Mouse (Mus musculus) intestine, embryonic 16.5 days (tissue): ENCODE measurements around the gene Dars. TPM values are rescaled to one million over a fixed set of nuclear protein-coding genes. Genes with fewer than 3 reads are reported as not detected.

ENCODE experiments used
- ATAC-seq: fragments of 200-750 bp; cut with Nextera tagmentation; 2 replicates; pipeline ENCODE4 v1.8.0; 2017; ENCODE audit warnings: moderate TSS enrichment, moderate library complexity
- H3K27ac ChIP-seq: fragments of 300-500 bp; sonication (generic); 2 replicates; pipeline ENCODE4 v1.5.1; 2014; ENCODE audit warnings: mild to moderate bottlenecking, low read length
- H3K27me3 ChIP-seq: fragments of 300-500 bp; sonication (generic); replicated peaks from 2 replicates; pipeline ENCODE4 v1.6.1; 2014; ENCODE audit warnings: low read length, control low read depth, mixed read lengths; ENCODE audit not compliant: control insufficient read depth, insufficient read depth
- H3K36me3 ChIP-seq: fragments of 300-500 bp; sonication (generic); 2 replicates; pipeline ENCODE4 v1.6.1; 2014; ENCODE audit warnings: low read length, control low read depth; ENCODE audit not compliant: control insufficient read depth, insufficient read depth
- H3K4me1 ChIP-seq: fragments of 300-500 bp; sonication (generic); 2 replicates; pipeline ENCODE4 v1.6.1; 2014; ENCODE audit warnings: low read length, control low read depth, mixed read lengths; ENCODE audit not compliant: control insufficient read depth, insufficient read depth
- H3K4me2 ChIP-seq: fragments of 300-500 bp; sonication (generic); 2 replicates; pipeline ENCODE4 v1.6.1; 2014; ENCODE audit warnings: low read depth, low read length, control low read depth
- H3K4me3 ChIP-seq: fragments of 300-500 bp; sonication (generic); 2 replicates; pipeline ENCODE4 v1.5.1; 2014; ENCODE audit warnings: mild to moderate bottlenecking, low read length
- H3K9ac ChIP-seq: fragments of 300-500 bp; sonication (generic); 2 replicates; pipeline ENCODE4 v1.6.1; 2014; ENCODE audit warnings: low read depth, low read length
- H3K9me3 ChIP-seq: fragments of 300-500 bp; sonication (generic); 2 replicates; pipeline ENCODE4 v1.6.1; 2016; ENCODE audit warnings: low read length, control low read depth; ENCODE audit not compliant: control insufficient read depth
- WGBS: fragments of 180-500 bp; shearing (Covaris S2); extraction: QIAGEN DNeasy Blood & Tissue Kit; methylation state at CpG from one replicate; pipeline ENCODE4 v1.1.7; 2014; 5-methylcytosine and 5-hydroxymethylcytosine counted together
- polyA plus RNA-seq: library from polyadenylated mRNA; unstranded; fragments of >200 nt; fragmentation: Nextera tagmentation; extraction: Ambion mirVana; gene quantifications from 2 replicates; pipeline ENCODE4 v1.2.1, GENCODE M21; 2015

Dars gene
- 178 TPM in 2 replicates for polyA plus RNA-seq

DNA sequence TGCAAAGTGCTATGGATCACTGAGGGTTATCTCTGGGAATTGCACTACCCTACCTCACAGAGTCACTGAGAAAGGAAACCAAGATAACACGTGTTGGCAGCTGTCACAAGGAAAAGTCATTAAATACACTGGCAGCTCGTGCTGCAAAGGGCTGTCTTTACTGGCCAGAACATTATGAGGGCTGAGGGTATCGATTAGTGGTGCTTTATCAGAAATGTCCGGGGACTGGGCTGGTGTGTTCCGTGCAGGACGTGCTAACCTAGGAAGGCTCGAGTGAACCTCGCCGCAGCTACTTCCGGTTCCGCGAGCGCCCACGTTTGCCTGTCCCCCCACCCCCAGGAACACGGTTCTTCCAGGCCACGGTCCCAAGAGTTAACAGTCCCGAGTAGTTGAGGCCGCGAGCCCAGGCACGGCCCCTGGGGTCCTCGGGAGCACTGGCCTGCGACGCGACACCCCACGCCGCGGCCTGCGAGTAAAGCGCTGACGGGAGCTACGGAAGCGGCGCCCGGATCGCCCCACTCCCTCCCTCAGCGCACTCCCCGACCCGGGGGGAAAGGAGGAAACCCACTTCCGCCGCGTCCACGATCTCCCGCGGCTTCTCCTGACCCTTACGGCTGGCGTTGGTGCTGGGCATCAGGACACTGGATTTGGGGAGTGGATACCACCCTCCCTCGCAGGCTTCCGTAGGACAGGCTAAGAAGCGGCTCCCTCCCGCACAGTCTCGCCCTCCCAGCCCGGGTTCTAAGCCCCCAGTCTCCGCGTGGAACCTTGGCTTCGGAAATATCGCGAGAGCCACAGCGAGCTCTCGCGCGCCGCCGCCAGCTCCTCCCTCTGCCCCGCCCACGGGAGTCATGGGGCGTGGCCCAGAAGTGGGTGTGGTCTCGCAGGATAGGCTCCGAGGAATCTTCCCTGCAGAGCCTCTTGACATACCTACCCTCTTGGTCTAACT lies at the start of gene Dars:
Dars (minus strand) TSS at position 785 of the 949 bp plus-strand sequence.
- under 1% methylated on average over 68 of the region's 68 CpGs for WGBS
- peak; percentile 93 for ATAC-seq
- peak within 1 kb of the TSS; percentile 94 for H3K4me3 ChIP-seq

DNA sequence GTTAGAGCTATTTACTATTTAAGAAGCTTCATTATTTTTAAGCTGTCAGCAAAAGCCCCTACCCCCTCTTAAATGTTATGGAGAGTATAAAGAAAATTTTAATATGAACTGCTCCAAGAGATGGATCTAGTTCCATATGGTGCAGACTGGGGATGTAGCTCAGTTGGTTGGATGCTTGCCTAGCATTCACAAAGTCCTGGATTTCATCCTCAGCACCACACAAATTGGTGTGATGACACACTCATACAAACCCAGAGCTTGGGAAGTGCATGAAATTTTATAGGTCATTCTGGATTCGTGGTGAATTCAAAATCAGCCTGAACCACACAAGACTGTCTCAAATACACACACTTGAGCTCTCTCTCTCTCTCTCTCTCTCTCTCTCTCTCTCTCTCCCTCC lies 49.7 kb upstream of the Dars start:
- Histone ChIP-seq H3K4me1 (no peaks in the 10 kb centered on the region), H3K36me3 (no peaks in the 10 kb centered on the region), H3K27me3 (no peaks in the 10 kb centered on the region), H3K4me2 (no peak overlapping the region), H3K9ac (no peak overlapping the region), H3K9me3 (no peaks in the 10 kb centered on the region), H3K27ac (no peak overlapping the region), H3K4me3 (no peak overlapping the region)
- 52% methylated on average over 1 of the region's 1 CpGs for WGBS
- no peak for ATAC-seq

More for the DNA sequence above, at the start of gene Dars:
- no peaks in the 10 kb centered on the region for H3K9me3 ChIP-seq
- peak within 1 kb of the TSS; percentile 69 for H3K4me2 ChIP-seq
- H3K27me3 ChIP-seq: no peaks in the 10 kb centered on the region
- H3K27ac ChIP-seq: peak within 1 kb of the TSS; percentile 99
- peak within 1 kb of the TSS; percentile 99 for H3K9ac ChIP-seq
- H3K4me1 ChIP-seq: no peaks in the 10 kb centered on the region
- H3K36me3 ChIP-seq: no peaks in the 10 kb centered on the region

DNA sequence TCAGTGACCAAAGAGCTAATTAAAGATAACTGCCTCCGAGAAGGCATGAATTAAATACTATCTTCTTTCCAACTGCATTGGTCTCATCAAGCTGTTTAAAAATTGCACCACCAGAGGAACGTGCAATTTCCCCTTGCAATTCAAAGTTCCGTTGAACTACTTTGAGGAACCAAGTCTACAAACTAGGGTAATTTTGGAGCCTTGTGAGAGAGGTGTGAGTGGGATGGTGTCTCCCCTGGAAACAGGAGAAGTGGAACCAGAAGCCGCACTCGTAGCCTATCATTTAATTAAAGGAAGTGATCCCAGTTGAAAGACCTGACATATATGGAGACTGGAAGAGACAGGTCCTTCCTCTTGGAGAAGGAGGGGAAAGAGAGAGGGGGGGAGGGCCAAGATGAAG lies 46.3 kb upstream of the Dars start:
- H3K4me3 ChIP-seq: no peak overlapping the region
- H3K36me3 ChIP-seq: no peaks in the 10 kb centered on the region
- H3K4me2 ChIP-seq: no peak overlapping the region
- no peaks in the 10 kb centered on the region for H3K27me3 ChIP-seq
- H3K9ac ChIP-seq: no peak overlapping the region
- 77% methylated on average over 5 of the region's 5 CpGs for WGBS
- ATAC-seq: no peak
- H3K9me3 ChIP-seq: no peaks in the 10 kb centered on the region
- no peaks in the 10 kb centered on the region for H3K4me1 ChIP-seq
- H3K27ac ChIP-seq: no peak overlapping the region

DNA sequence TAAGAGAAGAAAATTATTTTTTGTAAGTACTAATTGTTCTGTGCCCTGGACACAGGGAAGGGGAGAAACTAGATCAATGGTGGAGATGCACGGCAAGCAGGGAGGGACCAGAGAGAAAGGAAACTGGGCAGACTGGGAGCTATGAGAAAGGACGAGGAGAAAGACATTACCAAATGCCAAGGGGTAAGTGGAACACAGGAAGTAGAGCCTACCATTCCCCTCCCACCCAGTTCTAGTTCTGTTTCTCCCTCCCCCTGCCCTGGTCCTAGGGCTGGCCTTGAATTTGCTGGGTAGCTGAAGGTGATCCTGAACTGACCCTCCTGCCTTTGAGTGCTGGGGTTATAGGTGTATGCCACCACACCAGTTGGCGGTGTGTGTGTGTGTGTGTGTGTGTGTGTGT lies 45.2 kb upstream of the Dars start:
- H3K27ac ChIP-seq: no peak overlapping the region
- no peaks in the 10 kb centered on the region for H3K27me3 ChIP-seq
- WGBS: 69% methylated on average over 3 of the region's 3 CpGs
- H3K4me1 ChIP-seq: no peaks in the 10 kb centered on the region
- H3K9ac ChIP-seq: no peak overlapping the region
- ATAC-seq: no peak
- H3K36me3 ChIP-seq: no peaks in the 10 kb centered on the region
- H3K4me2 ChIP-seq: no peak overlapping the region
- no peak overlapping the region for H3K4me3 ChIP-seq
- H3K9me3 ChIP-seq: no peaks in the 10 kb centered on the region

DNA sequence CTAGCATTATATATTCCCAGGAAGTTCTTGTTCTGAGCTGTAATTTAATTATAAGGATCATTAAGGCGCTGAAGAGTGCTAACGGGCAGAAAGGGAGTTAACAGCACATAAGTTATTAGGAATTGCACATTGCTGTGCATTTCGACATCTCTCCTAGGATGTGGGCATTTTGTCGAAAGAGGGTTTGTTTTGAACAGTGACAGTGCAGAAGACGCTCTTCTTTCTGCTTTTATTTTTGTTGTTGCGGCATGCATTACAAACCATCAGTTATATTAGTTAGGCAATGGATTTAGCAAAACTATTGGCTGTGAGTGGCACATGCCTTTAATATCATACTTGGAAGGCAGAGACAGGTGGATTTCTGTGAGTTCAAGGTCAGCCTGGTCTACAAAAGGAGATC lies 43.6 kb upstream of the Dars start:
- Histone ChIP-seq H3K4me2 (no peak overlapping the region), H3K27me3 (no peaks in the 10 kb centered on the region), H3K36me3 (no peaks in the 10 kb centered on the region), H3K27ac (no peak overlapping the region), H3K4me1 (0 out of 2 replicates have a peak, but pooled peaks cover 2% of the 10 kb centered on the region), H3K9me3 (no peaks in the 10 kb centered on the region), H3K9ac (no peak overlapping the region), H3K4me3 (no peak overlapping the region)
- ATAC-seq: no peak
- 84% methylated on average over 6 of the region's 6 CpGs for WGBS

DNA sequence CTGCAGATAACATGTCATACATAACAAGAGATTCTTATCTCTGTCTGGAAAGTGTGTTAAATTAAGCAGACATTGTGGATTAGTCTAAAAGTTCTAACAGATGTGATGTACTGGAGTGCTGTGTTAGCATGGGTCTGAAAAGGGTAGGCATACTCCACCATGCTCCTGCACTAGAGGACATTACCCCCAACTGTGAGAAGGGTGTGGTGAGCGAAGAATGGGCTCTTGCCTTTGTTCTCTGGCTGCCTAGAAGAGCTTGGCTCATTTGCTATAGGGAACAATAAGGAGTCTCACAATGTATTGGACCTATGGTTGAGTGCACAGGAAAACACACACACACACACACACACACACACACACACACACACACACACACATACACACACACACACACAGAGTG lies 42.3 kb upstream of the Dars start:
- Histone ChIP-seq H3K9ac (no peak overlapping the region), H3K4me3 (no peak overlapping the region), H3K27me3 (no peaks in the 10 kb centered on the region), H3K9me3 (no peaks in the 10 kb centered on the region), H3K4me1 (0 out of 2 replicates have a peak, but pooled peaks cover 2% of the 10 kb centered on the region), H3K36me3 (no peaks in the 10 kb centered on the region), H3K4me2 (no peak overlapping the region), H3K27ac (no peak overlapping the region)
- ATAC-seq: no peak
- WGBS: 77% methylated on average over 1 of the region's 1 CpGs

DNA sequence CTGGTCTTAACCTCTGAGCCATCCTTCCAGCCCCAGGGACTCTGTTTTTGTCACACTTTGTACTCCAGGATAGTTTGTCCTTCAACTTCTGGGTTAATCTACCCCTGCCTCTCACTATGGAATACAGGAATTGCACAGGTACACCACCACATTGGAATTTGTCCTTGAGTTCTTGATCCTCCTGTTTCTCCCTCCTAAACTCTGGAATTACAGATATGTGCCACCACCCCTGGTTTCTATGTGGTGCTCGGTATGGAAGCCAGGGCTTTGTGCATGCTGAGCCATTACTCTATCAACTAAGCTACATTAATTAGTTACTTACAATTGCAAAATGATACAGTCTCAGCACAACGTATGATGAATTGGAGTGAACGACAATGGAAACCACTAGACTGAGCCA lies 41.8 kb upstream of the Dars start:
- H3K9ac ChIP-seq: no peak overlapping the region
- no peaks in the 10 kb centered on the region for H3K36me3 ChIP-seq
- ATAC-seq: no peak
- WGBS: 74% methylated on average over 3 of the region's 3 CpGs
- H3K27me3 ChIP-seq: no peaks in the 10 kb centered on the region
- 0 out of 2 replicates have a peak, but pooled peaks cover 2% of the 10 kb centered on the region for H3K4me1 ChIP-seq
- no peak overlapping the region for H3K4me3 ChIP-seq
- H3K27ac ChIP-seq: no peak overlapping the region
- no peak overlapping the region for H3K4me2 ChIP-seq
- no peaks in the 10 kb centered on the region for H3K9me3 ChIP-seq

DNA sequence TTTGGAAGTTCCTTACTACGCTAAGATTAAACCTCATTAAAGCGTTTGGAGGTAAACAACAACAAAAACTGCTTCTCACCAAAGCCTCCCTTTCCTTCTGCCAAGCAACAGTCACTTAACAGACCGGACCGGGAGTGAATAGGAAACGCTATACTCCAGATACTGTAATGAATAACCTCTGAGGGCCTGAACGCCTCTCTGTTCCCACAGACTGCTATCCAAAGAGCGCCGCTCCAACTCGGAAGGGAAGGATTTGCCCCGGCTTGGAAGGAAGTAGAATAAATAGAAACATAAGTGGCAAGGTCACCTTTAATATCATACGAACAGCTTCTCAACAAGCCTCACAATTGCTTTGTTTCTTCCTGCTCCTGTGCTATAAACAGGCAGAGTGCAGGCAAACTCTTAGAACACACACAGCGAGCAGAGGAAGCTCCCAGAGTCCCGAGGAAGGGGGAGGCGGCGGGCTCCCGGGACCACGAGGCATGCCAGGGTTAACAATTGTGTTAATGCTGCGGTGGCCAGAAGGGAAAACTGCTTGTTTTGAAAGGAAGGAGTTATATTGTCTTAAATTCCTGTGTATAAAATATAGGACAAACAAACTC lies 39.8 kb upstream of the Dars start:
- no peaks in the 10 kb centered on the region for H3K9me3 ChIP-seq
- H3K27me3 ChIP-seq: no peaks in the 10 kb centered on the region
- H3K4me3 ChIP-seq: peak overlapping the region; percentile 1; the same call in 1 of the 2 replicates
- H3K4me2 ChIP-seq: peak overlapping the region; percentile 44
- 0 out of 2 replicates have a peak, but pooled peaks cover 2% of the 10 kb centered on the region for H3K4me1 ChIP-seq
- H3K36me3 ChIP-seq: no peaks in the 10 kb centered on the region
- H3K27ac ChIP-seq: no peak overlapping the region
- WGBS: 38% methylated on average over 18 of the region's 18 CpGs
- peak; percentile 76 for ATAC-seq
- 0 out of 2 replicates have a peak overlapping the region, but pooled peaks have one; percentile 15 for H3K9ac ChIP-seq

DNA sequence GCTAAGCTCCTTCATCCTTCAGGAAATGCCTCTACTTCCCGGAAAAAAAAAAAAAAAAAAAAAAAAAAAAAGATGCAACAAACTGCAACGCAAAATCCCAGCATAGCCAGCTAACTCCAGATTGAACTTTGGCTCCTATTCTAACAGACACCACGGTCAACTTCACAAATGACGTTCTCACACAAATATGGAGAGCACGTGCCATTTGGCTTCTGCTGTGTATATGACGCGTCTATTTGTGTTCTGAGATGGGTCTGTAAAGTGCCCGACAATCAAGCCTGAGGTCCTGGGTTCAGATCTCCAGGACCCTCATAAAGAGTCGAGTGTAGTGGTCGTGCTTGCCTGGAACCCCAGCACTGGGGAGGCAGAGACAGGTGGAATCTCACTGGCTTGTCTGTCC lies 39.1 kb upstream of the Dars start:
- 83% methylated on average over 10 of the region's 10 CpGs for WGBS
- H3K36me3 ChIP-seq: no peaks in the 10 kb centered on the region

More for the DNA sequence above, 39.1 kb upstream of the Dars start:
- no peak overlapping the region for H3K4me3 ChIP-seq
- H3K27ac ChIP-seq: no peak overlapping the region
- no peak overlapping the region for H3K9ac ChIP-seq
- no peaks in the 10 kb centered on the region for H3K9me3 ChIP-seq
- ATAC-seq: no peak
- H3K27me3 ChIP-seq: no peaks in the 10 kb centered on the region
- H3K4me1 ChIP-seq: 0 out of 2 replicates have a peak, but pooled peaks cover 2% of the 10 kb centered on the region
- H3K4me2 ChIP-seq: no peak overlapping the region
